Mouse (Mus musculus): Measurements from ENCODE around the gene Map3k21. TPM values are rescaled to one million over a fixed set of nuclear protein-coding genes. Genes with fewer than 3 reads are reported as not detected.
A peak's percentile ranks its signal among the peaks of the same experiment; 100 is the strongest.

Gene Map3k21
- polyA plus RNA-seq (2014; fragmentation: Nextera tagmentation; extraction: Ambion mirVana), result 4.1 and 5.3 TPM in 2 replicates

GRCm38 (mm10) chr8:125910365-125911228 lies at the start of gene Map3k21:
Gene Map3k21, plus strand, starts transcription at chr8:125910450.
- Histone ChIP-seq H3K27ac (ENCODE audit: low read depth) (peak within 1 kb of the TSS; percentile 45; the same call in 1 of the 2 replicates), H3K4me1 (ENCODE audit: insufficient read depth) (no peaks in the 10 kb centered on the region), H3K27me3 (ENCODE audit: insufficient read depth, low read length) (peaks cover 46% of the 10 kb centered on the region), H3K4me3 (ENCODE audit: low read depth, low read length) (peak within 1 kb of the TSS; percentile 60), H3K9me3 (ENCODE audit: low read depth, low read length) (peaks cover 3% of the 10 kb centered on the region; the same call in 1 of the 2 replicates), H3K36me3 (ENCODE audit: insufficient read depth) (no peaks in the 10 kb centered on the region), H3K4me2 (peak within 1 kb of the TSS; percentile 76), H3K9ac (peak within 1 kb of the TSS; percentile 48)
- peak; percentile 53 for ATAC-seq (ENCODE audit: insufficient read depth)
- WGBS, result under 1% methylated on average over 91 of the region's 93 CpGs
- TF ChIP-seq CTCF (IDR thresholded peaks at IDR 0.05; ENCODE audit: low read depth), result no peak
- peak; percentile 48 for DNase-seq

GRCm38 (mm10) chr8:125866125-125866524 lies 44.1 kb upstream of the Map3k21 start:
- no peak overlapping the region for H3K27ac ChIP-seq (ENCODE audit: low read depth)
- no peaks in the 10 kb centered on the region for H3K4me1 ChIP-seq (ENCODE audit: insufficient read depth)
- ATAC-seq (ENCODE audit: insufficient read depth) (no peak), DNase-seq (no peak)
- H3K9me3 ChIP-seq (ENCODE audit: low read depth, low read length), result no peaks in the 10 kb centered on the region
- no peak overlapping the region for H3K9ac ChIP-seq
- 65% methylated on average over 12 of the region's 12 CpGs for WGBS
- H3K27me3 ChIP-seq (ENCODE audit: insufficient read depth, low read length), result no peaks in the 10 kb centered on the region
- no peak overlapping the region for H3K4me3 ChIP-seq (ENCODE audit: low read depth, low read length)
- TF ChIP-seq CTCF (IDR thresholded peaks at IDR 0.05; ENCODE audit: low read depth), result peak; percentile 38
- H3K4me2 ChIP-seq, result no peak overlapping the region
- H3K36me3 ChIP-seq (ENCODE audit: insufficient read depth), result no peaks in the 10 kb centered on the region

DNA sequence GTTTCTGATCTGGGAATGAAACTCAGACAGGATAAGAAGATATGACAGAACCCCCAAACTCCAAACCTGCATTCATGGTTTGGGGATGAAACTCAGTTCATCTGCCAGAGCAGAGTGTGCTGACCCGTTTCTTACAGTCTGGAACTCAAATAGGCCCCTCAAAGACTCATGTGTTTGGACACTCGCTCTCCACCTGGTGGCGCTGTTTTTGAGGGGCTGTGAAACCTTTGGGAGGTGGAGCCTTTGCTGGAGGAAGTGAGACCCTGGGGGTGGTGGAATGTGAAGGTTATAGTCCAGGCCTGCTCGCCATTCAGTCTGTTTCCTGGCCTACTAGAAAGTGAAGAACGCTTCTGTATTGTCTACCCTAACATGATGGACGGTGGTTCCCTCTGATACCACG lies 41.7 kb upstream of the Map3k21 start:
- Histone ChIP-seq H3K27ac (ENCODE audit: low read depth) (no peak overlapping the region), H3K4me1 (ENCODE audit: insufficient read depth) (no peaks in the 10 kb centered on the region; the same call in 1 of the 2 replicates), H3K9me3 (ENCODE audit: low read depth, low read length) (no peaks in the 10 kb centered on the region), H3K9ac (no peak overlapping the region), H3K4me3 (ENCODE audit: low read depth, low read length) (no peak overlapping the region), H3K27me3 (ENCODE audit: insufficient read depth, low read length) (no peaks in the 10 kb centered on the region), H3K4me2 (no peak overlapping the region), H3K36me3 (ENCODE audit: insufficient read depth) (no peaks in the 10 kb centered on the region)
- WGBS, result 44% methylated on average over 7 of the region's 7 CpGs
- peak; percentile 15 for DNase-seq
- peak; percentile 44 for TF ChIP-seq CTCF (IDR thresholded peaks at IDR 0.05; ENCODE audit: low read depth)
- ATAC-seq (ENCODE audit: insufficient read depth), result no peak

DNA sequence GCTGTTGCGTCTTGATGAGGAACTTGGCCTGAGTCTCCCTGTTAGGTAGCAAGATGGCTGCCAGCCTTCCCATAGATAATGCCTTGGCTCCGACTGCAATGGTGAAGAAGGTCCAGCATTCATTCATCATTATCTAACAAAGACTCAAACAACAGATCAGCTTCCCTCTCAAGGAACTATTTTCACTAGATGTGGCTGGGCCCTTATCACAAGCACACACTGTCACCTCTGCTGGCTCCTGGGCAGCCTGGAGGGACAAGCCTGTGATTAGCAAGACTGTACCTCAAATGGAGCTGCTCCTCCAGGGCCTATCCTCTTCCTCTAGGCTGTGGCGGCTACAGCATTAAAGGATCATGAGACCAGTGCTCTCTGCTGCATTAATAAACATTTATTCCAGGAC lies 40.5 kb upstream of the Map3k21 start:
- ATAC-seq (ENCODE audit: insufficient read depth), result no peak
- no peaks in the 10 kb centered on the region for H3K27me3 ChIP-seq (ENCODE audit: insufficient read depth, low read length)
- H3K9me3 ChIP-seq (ENCODE audit: low read depth, low read length), result no peaks in the 10 kb centered on the region
- whole genome bisulfite sequencing, result 73% methylated on average over 3 of the region's 3 CpGs
- no peak for TF ChIP-seq CTCF (IDR thresholded peaks at IDR 0.05; ENCODE audit: low read depth)
- H3K4me2 ChIP-seq, result no peak overlapping the region
- H3K4me3 ChIP-seq (ENCODE audit: low read depth, low read length), result no peak overlapping the region
- DNase-seq, result no peak
- H3K4me1 ChIP-seq (ENCODE audit: insufficient read depth), result no peaks in the 10 kb centered on the region; the same call in 1 of the 2 replicates
- H3K27ac ChIP-seq (ENCODE audit: low read depth), result no peak overlapping the region
- H3K36me3 ChIP-seq (ENCODE audit: insufficient read depth), result no peaks in the 10 kb centered on the region
- no peak overlapping the region for H3K9ac ChIP-seq

- DNase-seq (no peak), ATAC-seq (ENCODE audit: insufficient read depth) (peak; percentile 15; the same call in 1 of the 2 replicates)
- Histone ChIP-seq H3K27me3 (ENCODE audit: insufficient read depth, low read length) (no peaks in the 10 kb centered on the region), H3K9me3 (ENCODE audit: low read depth, low read length) (no peaks in the 10 kb centered on the region), H3K9ac (no peak overlapping the region), H3K36me3 (ENCODE audit: insufficient read depth) (no peaks in the 10 kb centered on the region), H3K4me2 (no peak overlapping the region), H3K4me3 (ENCODE audit: low read depth, low read length) (no peak overlapping the region), H3K4me1 (ENCODE audit: insufficient read depth) (no peaks in the 10 kb centered on the region; the same call in 1 of the 2 replicates), H3K27ac (ENCODE audit: low read depth) (no peak overlapping the region)
- TF ChIP-seq CTCF (IDR thresholded peaks at IDR 0.05; ENCODE audit: low read depth), result no peak
- WGBS, result 15% methylated on average over 6 of the region's 6 CpGs
Measured at GRCm38 (mm10) chr8:125870179-125870702, 40.0 kb upstream of the Map3k21 start.

GRCm38 (mm10) chr8:125870821-125871321 lies 39.4 kb upstream of the Map3k21 start:
- no peaks in the 10 kb centered on the region for H3K9me3 ChIP-seq (ENCODE audit: low read depth, low read length)
- no peaks in the 10 kb centered on the region; the same call in 1 of the 2 replicates for H3K4me1 ChIP-seq (ENCODE audit: insufficient read depth)
- TF ChIP-seq CTCF (IDR thresholded peaks at IDR 0.05; ENCODE audit: low read depth), result peak; percentile 96
- ATAC-seq (ENCODE audit: insufficient read depth) (peak; percentile 72), DNase-seq (peak; percentile 90)
- no peak overlapping the region for H3K4me3 ChIP-seq (ENCODE audit: low read depth, low read length)
- no peak overlapping the region for H3K9ac ChIP-seq
- H3K27me3 ChIP-seq (ENCODE audit: insufficient read depth, low read length), result no peaks in the 10 kb centered on the region
- H3K4me2 ChIP-seq, result peak overlapping the region; percentile 43
- H3K36me3 ChIP-seq (ENCODE audit: insufficient read depth), result no peaks in the 10 kb centered on the region
- no peak overlapping the region for H3K27ac ChIP-seq (ENCODE audit: low read depth)
- 0% methylated on average over 7 of the region's 7 CpGs for WGBS

Data from lung, embryonic 14.5 days (tissue).